Mouse (Mus musculus) midbrain, embryonic 11.5 days (tissue): Measurements from ENCODE around the gene Fbln2. TPM values are rescaled to one million over a fixed set of nuclear protein-coding genes. Genes with fewer than 3 reads are reported as not detected.

Experiments
- ATAC-seq: fragments of 200-750 bp; cut with Nextera tagmentation; 2 replicates; pipeline ENCODE4 v1.8.0; 2017; ENCODE audit warnings: moderate TSS enrichment, moderate library complexity; ENCODE audit not compliant: low FRiP score
- DNase-seq: peaks from one replicate; pipeline ENCODE4 v3.0.0; 2015; ENCODE audit warnings: low spot score; ENCODE audit errors: missing footprints
- H3K27ac ChIP-seq: fragments of 300-500 bp; sonication (generic); 2 replicates; pipeline ENCODE4 v1.5.1; 2014; ENCODE audit warnings: low read depth, low read length
- H3K27me3 ChIP-seq: fragments of 300-500 bp; sonication (generic); 2 replicates; pipeline ENCODE4 v1.6.1; 2014; ENCODE audit warnings: mild to moderate bottlenecking, low read length, moderate library complexity, mixed read lengths; ENCODE audit not compliant: control insufficient read depth, insufficient read depth
- H3K36me3 ChIP-seq: fragments of 300-500 bp; sonication (generic); 2 replicates; pipeline ENCODE4 v1.6.1; 2014; ENCODE audit warnings: mild to moderate bottlenecking, low read length, moderate library complexity, mixed read lengths; ENCODE audit not compliant: control insufficient read depth, insufficient read depth
- H3K4me1 ChIP-seq: fragments of 300-500 bp; sonication (generic); 2 replicates; pipeline ENCODE4 v1.6.1; 2014; ENCODE audit warnings: low read length; ENCODE audit not compliant: control insufficient read depth, insufficient read depth
- H3K4me2 ChIP-seq: fragments of 300-500 bp; sonication (generic); 2 replicates; pipeline ENCODE4 v1.6.1; 2014; ENCODE audit warnings: mild to moderate bottlenecking, moderate library complexity
- H3K4me3 ChIP-seq: fragments of 300-500 bp; sonication (generic); 2 replicates; pipeline ENCODE4 v1.5.1; 2014; ENCODE audit warnings: low read depth, low read length
- H3K9ac ChIP-seq: fragments of 300-500 bp; sonication (generic); 2 replicates; pipeline ENCODE4 v1.6.1; 2014; ENCODE audit warnings: low read length
- H3K9me3 ChIP-seq: fragments of 300-500 bp; sonication (generic); 2 replicates; pipeline ENCODE4 v1.6.1; 2016; ENCODE audit warnings: low read length; ENCODE audit not compliant: control insufficient read depth
- WGBS: fragments of 180-500 bp; shearing (Covaris S2); extraction: QIAGEN DNeasy Blood & Tissue Kit; methylation state at CpG from one replicate; pipeline ENCODE4 v1.1.7; 2014; 5-methylcytosine and 5-hydroxymethylcytosine counted together
- polyA plus RNA-seq: library from polyadenylated mRNA; unstranded; fragments of >200 nt; fragmentation: Nextera tagmentation; extraction: Ambion mirVana; gene quantifications from 2 replicates; pipeline ENCODE4 v1.2.1, GENCODE M21; 2014

Fbln2 gene
- polyA plus RNA-seq, 1 experiment from 2014 or later: 21.9 TPM

DNA sequence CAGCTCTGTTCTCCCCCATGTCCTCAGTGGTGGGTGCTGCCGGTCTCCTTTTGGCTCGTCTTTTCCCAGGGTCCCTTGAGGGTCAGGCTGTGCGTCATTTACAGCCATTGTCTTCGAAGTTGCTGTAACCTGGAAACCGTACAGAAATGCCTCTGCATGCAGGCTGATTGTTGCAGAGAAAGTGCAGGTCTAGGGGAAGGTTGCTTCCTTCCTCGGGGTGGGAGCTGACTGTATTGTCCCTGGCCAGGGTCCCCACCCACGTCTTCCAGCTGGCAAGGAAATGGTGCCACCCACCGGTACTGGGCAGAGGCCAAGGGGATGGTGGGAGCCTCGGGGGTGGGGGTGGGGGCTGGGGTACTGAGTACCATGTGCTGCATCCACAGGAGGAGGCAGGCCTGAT, 6.2 kb downstream of the Fbln2 start:
- Histone ChIP-seq H3K27me3 (peaks cover 2% of the 10 kb centered on the region; the same call in 1 of the 2 replicates), H3K9me3 (no peaks in the 10 kb centered on the region), H3K9ac (no peak overlapping the region), H3K36me3 (no peaks in the 10 kb centered on the region), H3K4me2 (no peak overlapping the region), H3K27ac (no peak overlapping the region), H3K4me3 (no peak overlapping the region), H3K4me1 (peaks cover under 1% of the 10 kb centered on the region)
- no peak for ATAC-seq
- 67% methylated on average over 9 of the region's 9 CpGs for WGBS
- no peak for DNase-seq

DNA sequence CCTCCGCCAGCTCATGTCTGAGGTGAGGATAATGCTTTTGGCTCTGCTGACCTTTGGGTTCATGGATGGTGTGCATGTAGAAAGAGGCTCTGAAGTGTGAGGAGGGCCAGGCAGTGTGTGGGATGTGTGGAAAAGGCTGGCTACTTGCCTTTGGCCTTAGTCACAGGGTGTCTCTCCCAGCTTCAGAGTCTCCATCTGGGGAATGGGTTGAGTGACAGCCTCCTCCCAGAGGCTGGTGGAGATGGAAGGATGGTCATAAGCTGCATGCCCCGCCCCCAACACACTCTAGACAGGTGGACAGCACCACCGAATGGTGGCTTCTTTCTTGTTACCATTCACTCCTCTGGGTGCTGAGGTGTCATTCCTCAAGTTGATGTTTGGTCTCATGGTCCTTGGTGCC, 6.6 kb downstream of the Fbln2 start:
- no peak overlapping the region for H3K27ac ChIP-seq
- H3K4me3 ChIP-seq: no peak overlapping the region
- H3K36me3 ChIP-seq: no peaks in the 10 kb centered on the region
- H3K4me2 ChIP-seq: no peak overlapping the region
- no peak overlapping the region for H3K9ac ChIP-seq
- DNase-seq: no peak
- H3K27me3 ChIP-seq: no peaks in the 10 kb centered on the region; the same call in 1 of the 2 replicates
- no peaks in the 10 kb centered on the region for H3K9me3 ChIP-seq
- WGBS: 84% methylated on average over 3 of the region's 3 CpGs
- no peaks in the 10 kb centered on the region; the same call in 1 of the 2 replicates for H3K4me1 ChIP-seq
- ATAC-seq: no peak

DNA sequence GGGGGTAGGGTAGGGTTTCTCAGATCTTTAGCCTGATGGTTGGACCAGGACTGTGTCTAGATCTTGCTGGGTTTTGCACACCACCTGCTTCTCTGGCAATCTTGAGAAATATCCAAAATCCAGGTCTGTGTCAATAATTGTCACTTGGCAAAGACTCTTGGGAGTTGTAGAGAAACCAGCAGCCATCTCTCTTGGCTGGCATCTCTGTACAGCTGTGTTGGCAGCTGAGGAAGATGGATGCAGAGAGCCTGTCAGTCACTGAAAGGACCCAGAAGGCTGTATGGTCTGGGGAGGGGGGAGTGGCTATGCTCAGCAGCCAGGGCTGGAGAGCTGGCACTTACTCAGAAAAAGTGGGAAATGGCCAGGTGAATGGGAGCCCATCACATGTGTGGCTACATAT, 7.8 kb downstream of the Fbln2 start:
- no peak overlapping the region for H3K4me3 ChIP-seq
- no peak overlapping the region for H3K9ac ChIP-seq
- DNase-seq (no peak), ATAC-seq (no peak)
- H3K9me3 ChIP-seq: no peaks in the 10 kb centered on the region
- no peaks in the 10 kb centered on the region for H3K36me3 ChIP-seq
- H3K27ac ChIP-seq: no peak overlapping the region
- H3K4me2 ChIP-seq: no peak overlapping the region
- no peaks in the 10 kb centered on the region; the same call in 1 of the 2 replicates for H3K4me1 ChIP-seq
- H3K27me3 ChIP-seq: no peaks in the 10 kb centered on the region

DNA sequence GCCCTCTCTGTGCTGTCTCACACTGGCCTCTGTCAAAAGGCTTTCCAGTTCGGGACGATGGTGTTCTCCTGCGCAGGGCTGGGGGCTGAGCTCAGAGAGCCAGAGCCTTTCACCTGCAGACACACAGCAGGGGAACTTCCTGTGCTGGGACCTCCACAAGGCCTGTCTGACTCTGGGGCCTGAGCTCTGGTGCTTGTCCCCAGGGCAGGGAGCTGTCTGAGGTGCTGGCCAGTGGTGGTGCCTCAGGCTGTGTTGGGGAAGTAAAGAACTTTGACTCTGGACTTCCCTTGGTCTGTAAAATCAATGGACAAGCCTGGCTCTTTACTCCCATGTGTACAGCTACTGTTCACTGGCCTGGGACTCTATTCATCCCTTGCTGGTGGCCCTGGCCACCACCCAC, 8.8 kb downstream of the Fbln2 start:
- Histone ChIP-seq H3K27ac (no peak overlapping the region), H3K4me3 (no peak overlapping the region), H3K36me3 (no peaks in the 10 kb centered on the region), H3K9ac (no peak overlapping the region), H3K9me3 (no peaks in the 10 kb centered on the region), H3K4me1 (no peaks in the 10 kb centered on the region; the same call in 1 of the 2 replicates), H3K4me2 (no peak overlapping the region), H3K27me3 (no peaks in the 10 kb centered on the region)
- DNase-seq: no peak
- 9% methylated on average over 3 of the region's 3 CpGs for WGBS
- no peak for ATAC-seq

DNA sequence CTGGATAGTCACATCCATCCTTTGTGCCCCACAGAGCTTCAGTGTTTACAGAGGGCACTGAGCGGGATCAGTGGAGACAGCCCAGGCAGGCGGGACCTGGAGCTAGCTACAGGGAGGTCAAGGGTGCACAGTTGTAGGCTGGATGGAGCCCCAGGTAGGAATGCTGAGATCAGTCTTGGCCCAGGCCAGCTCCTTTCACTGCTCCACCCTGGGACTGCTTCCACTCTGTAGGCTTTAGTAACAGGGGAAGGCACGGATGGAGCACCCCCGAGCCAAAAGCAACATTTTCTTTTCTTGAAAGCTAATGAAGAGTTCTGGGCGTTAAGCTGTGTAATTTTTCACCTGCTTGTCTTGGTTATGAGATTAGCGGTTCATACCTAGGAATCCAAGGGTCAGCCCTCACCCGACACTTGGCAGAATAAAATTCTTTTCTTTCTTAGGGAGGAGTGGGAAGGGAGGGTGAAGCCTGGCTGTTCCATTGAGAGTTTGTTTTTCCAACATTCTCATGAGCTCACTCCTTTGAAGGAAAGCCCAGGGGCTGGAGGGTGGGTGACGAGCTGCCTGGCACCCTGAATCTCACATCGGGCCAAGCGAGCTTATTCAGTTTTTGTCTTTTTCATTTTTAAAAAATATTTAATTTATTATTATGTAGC, 10.6 kb downstream of the Fbln2 start:
- H3K9ac ChIP-seq: no peak overlapping the region
- no peaks in the 10 kb centered on the region for H3K36me3 ChIP-seq
- ATAC-seq (no peak), DNase-seq (no peak)
- H3K4me3 ChIP-seq: no peak overlapping the region
- H3K27ac ChIP-seq: no peak overlapping the region
- H3K4me1 ChIP-seq: no peaks in the 10 kb centered on the region; the same call in 1 of the 2 replicates
- H3K27me3 ChIP-seq: no peaks in the 10 kb centered on the region
- WGBS: 78% methylated on average over 10 of the region's 10 CpGs
- H3K4me2 ChIP-seq: no peak overlapping the region
- H3K9me3 ChIP-seq: no peaks in the 10 kb centered on the region

DNA sequence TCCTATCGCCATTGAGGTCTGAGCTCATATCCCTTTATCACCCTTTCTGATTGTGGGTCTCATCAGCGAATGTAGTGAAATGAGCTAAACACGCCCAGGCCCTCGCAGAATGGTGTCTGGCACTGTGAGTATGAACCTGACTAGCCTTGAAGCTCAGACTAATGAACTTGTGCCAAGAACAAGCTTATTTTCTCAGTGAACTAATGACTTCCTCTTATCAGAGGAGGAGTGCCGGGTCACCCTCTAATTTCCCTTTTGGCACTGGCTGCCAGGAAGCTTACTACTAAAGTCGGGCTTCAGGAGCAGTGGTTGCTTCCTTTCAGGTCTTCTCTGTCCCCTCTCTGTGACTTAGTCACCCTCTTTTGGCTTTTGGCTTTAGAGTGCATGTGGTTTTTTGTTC, 12.7 kb downstream of the Fbln2 start:
- DNase-seq (no peak), ATAC-seq (no peak)
- Histone ChIP-seq H3K4me1 (no peaks in the 10 kb centered on the region; the same call in 1 of the 2 replicates), H3K27me3 (no peaks in the 10 kb centered on the region), H3K9ac (no peak overlapping the region), H3K27ac (no peak overlapping the region), H3K4me2 (no peak overlapping the region), H3K9me3 (no peaks in the 10 kb centered on the region), H3K36me3 (no peaks in the 10 kb centered on the region), H3K4me3 (no peak overlapping the region)
- 85% methylated on average over 6 of the region's 6 CpGs for whole genome bisulfite sequencing

DNA sequence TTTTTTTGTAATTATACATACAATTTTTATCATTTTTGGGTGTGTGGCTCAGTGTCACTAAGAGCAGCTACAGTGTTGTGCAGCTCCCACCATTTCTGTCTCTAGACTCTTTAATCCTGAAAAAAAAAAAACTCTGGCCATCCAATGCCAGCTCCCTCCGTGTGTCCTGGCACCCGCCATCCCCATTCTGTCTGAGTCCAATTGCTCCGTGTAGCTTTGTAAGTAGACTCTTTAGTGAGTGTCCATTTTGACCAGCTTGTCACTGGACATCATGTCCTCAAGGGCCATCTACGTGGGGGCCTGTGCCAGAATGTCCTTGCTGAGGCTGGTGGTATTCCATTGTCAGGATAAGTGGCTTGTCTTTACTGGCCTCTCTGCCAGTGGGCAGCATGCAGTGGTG, 13.1 kb downstream of the Fbln2 start:
- Histone ChIP-seq H3K36me3 (no peaks in the 10 kb centered on the region), H3K27me3 (no peaks in the 10 kb centered on the region), H3K9me3 (no peaks in the 10 kb centered on the region), H3K27ac (no peak overlapping the region), H3K4me2 (no peak overlapping the region), H3K4me1 (no peaks in the 10 kb centered on the region; the same call in 1 of the 2 replicates), H3K9ac (no peak overlapping the region), H3K4me3 (no peak overlapping the region)
- DNase-seq (no peak), ATAC-seq (no peak)
- WGBS: 84% methylated on average over 4 of the region's 4 CpGs

DNA sequence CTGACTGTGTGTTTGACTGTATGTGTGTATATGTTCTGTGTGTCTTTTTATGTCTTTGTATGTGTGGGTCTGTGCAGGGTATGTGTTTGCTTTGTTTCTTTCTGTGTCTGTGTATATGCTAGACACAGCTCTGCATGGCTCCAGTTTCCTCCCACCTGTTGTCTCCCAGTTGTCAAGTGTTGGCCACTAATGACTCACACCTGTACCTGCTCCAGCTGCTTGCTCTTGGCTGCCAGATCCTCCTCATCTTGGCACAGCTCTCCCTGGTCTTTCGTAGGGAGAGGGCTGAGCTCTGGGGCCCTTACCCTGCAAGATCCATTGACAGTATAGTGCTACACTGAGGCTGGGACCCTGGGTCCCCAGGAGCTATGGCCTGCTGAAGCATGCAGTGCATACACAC, 13.8 kb downstream of the Fbln2 start:
- H3K9me3 ChIP-seq: no peaks in the 10 kb centered on the region
- ATAC-seq (no peak), DNase-seq (no peak)
- H3K4me3 ChIP-seq: no peak overlapping the region
- 88% methylated on average over 1 of the region's 1 CpGs for WGBS
- no peaks in the 10 kb centered on the region; the same call in 1 of the 2 replicates for H3K4me1 ChIP-seq
- H3K9ac ChIP-seq: no peak overlapping the region
- no peak overlapping the region for H3K4me2 ChIP-seq
- H3K27me3 ChIP-seq: no peaks in the 10 kb centered on the region
- H3K27ac ChIP-seq: no peak overlapping the region
- no peaks in the 10 kb centered on the region for H3K36me3 ChIP-seq

DNA sequence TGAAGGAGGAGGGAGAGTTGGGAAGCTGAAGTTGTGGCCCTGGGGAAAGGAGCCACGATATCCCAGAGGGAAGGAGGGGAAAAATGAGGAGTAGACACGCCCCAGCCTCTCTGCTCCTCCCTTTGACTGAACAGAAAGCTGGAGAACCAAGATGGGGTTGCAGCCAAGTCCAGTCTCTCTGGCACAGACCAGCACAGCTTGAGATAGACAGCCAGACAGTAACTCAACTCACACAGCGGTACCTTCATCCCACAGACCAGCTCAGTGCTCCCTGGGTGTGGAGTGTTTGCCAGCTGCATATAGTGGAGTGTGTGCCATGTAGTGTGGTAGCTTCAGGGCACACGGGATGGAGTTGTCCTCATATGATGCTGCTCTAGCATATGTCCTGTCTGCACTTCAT, 16.7 kb downstream of the Fbln2 start:
- no peaks in the 10 kb centered on the region for H3K27me3 ChIP-seq
- H3K9ac ChIP-seq: no peak overlapping the region
- ATAC-seq (no peak), DNase-seq (no peak)
- no peak overlapping the region for H3K4me2 ChIP-seq
- H3K27ac ChIP-seq: no peak overlapping the region
- 73% methylated on average over 4 of the region's 4 CpGs for WGBS
- no peaks in the 10 kb centered on the region for H3K9me3 ChIP-seq
- H3K36me3 ChIP-seq: no peaks in the 10 kb centered on the region
- no peaks in the 10 kb centered on the region for H3K4me1 ChIP-seq
- no peak overlapping the region for H3K4me3 ChIP-seq
